Mouse (Mus musculus) liver, postnatal 0 days (tissue): ENCODE data around the gene Atl1.

Source experiments
- CTCF ChIP-seq: sonication (generic); IDR thresholded peaks from 2 replicates; pipeline ENCODE4 v1.5.1; 2016; ENCODE audit warnings: antibody characterized with exemption, low read depth
- EP300 ChIP-seq: IDR thresholded peaks from 2 replicates; pipeline ENCODE4 v1.6.1; 2016; ENCODE audit warnings: antibody characterized with exemption, low read depth, mild to moderate bottlenecking

- TF ChIP-seq EP300 (no peak), CTCF (no peak)
These were observed 39.0 kb upstream of the Atl1 start for GRCm38 (mm10) chr12:69853387-69853786.
